Mouse (Mus musculus) kidney, adult 18-20 months (tissue): ENCODE data around the gene Xrcc5.

Experiments
- DNase-seq: peaks from one replicate; pipeline ENCODE4 v3.0.0; 2021

Gene Xrcc5

GRCm38 (mm10) chr1:72399720-72400401 is 92.6 kb downstream of the Xrcc5 start:
- DNase-seq: no peak

DNA sequence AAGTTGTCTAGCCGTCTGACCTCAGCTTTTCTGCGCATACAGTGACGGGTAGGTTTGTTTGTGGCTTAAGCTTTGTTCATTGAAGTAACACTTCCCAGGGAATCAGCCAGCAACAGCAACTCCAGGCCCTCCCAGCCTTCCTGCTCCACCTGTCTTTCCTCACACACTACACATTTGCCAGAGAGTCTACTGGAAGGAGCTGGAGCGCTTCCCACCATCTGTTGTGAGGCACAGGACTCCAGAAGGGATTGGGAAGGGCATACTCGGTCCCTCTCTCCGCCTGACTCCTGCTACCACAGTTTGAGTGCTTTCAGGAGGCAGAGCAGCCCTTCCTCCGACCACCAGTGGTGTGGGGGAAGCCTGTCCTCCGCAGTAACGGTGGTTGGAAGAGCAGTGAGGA is 93.4 kb downstream of the Xrcc5 start:
- no peak for DNase-seq

GRCm38 (mm10) chr1:72401331-72402069 is 94.3 kb downstream of the Xrcc5 start:
- no peak for DNase-seq

DNA sequence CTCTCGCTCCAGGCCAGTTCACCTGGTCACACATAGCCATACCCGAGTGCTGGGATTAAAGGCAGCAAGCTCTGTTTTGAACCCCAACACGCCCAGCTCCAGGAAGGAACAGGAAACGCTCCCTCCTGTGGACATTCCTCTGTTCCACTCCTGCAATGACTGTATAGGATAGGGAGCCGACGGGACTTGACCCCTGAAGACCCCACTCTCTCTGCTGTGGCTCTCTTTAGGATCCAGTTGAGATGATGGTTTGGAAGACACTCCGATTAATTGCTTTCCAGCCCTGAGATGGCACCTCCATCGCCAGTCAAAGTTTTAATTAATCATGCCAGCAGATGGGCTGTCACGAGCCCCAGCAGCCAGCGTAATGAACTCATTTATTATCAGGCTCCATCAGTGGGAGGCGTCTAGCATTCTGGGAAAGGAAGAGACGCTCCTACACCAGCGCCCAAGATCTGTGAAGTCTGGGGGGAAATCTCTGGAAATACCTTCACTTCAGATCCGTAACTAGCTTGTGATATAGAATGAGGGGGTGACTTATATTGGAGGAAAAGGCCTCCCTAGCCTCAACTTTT is 99.4 kb downstream of the Xrcc5 start:
- DNase-seq: no peak

GRCm38 (mm10) chr1:72409936-72410335 is 102.7 kb downstream of the Xrcc5 start:
- DNase-seq: no peak

DNA sequence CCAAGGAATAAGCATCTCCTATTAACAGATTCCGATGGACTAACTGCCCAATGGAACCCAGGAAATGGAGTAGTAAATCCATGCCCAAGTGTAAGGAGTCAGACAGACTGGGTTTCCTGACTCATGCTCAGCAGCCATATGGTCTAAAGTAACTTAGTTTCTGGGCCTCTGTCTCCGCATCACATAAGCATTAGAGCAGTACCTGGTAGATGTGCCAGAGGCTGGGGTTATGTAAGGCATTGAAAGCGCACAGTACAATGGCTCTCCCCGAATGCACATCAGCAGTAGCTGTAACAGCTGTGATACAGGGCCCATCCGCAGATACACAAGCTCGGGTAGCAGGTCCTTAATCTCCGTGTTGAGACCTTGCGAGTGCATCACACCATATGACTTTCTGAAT is 103.9 kb downstream of the Xrcc5 start:
- no peak for DNase-seq

DNA sequence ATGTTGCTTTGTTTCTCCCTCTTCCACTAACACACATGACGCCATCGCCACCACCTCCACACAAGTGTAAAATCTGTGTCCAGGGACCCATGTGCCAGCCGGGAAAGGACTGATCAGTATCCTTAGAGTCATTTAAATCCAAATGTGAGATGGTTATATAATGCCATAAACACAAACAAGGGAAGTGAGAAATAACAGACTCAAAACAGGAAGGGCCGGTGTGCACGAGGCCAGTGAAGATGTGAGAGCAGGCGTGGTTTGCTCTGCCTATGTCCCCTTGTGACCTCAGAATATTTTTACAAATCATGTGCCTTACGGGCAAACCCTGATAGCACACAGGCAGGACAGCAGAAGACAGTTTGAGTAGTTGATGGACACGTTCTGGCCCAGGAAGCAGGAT is 106.0 kb downstream of the Xrcc5 start:
- no peak for DNase-seq

DNA sequence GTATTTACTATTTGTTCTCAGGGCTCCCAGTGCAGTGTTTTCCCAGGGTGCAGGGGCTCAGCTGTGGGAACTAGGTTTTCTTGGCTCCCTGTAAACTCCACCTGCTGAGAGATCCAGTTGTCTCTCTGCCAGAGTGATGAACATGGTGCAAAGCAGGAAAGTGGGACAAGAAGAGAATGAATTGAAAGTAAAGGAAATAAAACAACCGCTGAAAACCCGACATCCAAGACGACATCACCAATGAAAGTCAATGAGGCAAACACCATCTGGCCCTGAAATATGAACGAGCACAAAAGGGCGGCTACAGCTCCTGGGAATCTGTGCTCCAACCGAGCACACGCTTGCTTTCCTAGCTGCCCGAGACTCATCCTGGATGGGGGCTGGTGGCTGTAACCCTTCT is 106.9 kb downstream of the Xrcc5 start:
- no peak for DNase-seq

DNA sequence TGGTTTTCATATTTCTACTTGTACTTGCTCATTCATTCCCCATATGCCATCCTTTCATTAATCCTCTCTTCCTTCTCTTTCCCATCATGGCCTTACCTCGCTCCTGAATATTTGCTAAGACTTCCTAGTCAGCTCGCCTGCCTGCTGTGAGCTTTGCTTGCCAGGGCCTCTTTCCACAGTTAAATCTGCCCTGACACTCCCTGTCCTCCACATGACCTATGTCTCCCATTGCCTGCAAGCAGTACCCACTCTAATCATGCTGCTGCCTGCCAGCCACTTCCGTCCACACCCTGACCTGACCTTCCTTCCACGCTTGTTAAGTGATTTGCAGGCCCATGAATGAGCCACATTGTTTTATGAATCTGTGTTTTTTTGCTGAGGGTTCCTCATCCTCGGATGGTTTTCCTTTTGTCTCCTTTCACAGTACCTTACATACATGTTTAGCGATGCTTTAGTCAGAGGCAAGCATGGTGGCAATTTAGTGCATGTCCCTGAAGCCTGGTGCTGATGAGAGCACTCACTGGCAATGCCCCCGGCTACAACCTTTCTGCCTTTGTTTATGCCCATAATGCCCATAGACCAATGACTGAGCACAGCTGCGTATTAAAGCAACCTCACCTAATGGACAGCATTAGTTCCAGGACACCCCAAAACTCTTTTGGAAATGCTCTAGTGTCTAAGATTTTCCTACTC is 107.5 kb downstream of the Xrcc5 start:
- no peak for DNase-seq

GRCm38 (mm10) chr1:72418744-72419655 is 111.8 kb downstream of the Xrcc5 start:
- no peak for DNase-seq

- no peak for DNase-seq
Measured at GRCm38 (mm10) chr1:72420220-72420619, 113.0 kb downstream of the Xrcc5 start.

DNA sequence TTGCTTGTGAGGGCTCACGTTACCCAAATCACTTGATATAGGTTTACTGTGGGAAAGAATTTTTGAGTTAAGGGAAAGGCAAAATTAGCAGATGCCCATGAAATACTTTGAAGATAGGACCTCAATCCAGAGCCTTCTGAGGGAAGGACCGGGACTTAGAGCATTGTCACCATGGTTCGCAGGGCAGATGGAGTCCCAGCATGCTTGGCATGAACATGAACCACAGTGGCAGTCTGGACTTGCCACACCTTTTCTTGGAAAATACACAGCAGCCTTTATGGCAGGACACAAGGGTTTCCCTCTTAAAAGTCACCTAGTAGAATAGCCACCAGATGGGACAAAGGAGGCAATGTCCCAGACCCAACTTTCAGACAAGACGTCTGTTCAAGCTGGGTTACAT is 114.9 kb downstream of the Xrcc5 start:
- no peak for DNase-seq

DNA sequence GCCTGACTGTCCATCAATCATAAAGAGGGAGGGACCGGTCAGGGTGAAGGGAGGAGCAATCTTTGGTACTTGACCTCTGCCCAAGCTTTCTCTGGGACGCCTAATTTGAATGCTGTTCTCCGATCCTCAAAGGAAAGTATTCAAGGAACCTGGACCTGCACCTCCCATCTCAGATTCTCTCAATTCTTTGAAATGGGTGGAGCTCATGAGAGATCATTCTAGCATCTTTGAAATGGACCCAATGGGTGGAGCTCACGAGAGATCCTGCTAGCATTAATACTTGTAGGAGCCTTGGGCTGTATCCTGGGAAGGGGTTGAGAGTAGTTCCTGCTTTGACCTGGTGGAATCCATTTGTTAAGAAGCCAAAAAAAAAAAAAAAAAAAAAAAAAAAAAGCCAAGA is 119.2 kb downstream of the Xrcc5 start:
- no peak for DNase-seq

DNA sequence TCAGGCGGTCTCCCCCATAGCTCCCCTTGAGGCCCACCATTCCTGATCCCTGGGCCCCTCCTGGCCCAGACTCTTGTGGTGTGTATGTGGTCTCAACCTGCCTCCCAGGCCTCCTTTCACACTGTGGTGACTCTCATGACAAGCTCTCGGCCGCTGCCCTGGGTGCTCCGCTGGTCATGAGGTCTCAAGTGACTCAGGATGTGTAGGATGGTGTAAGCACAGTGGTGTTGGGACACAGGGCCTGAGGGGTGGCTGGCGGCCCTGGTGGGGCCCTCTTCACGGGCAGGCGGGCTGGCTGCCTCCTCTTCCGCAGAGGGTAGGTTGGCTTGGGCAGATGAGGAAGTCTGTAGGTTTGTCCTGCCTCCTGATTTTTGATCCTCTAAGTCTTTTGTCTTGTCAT is 121.3 kb downstream of the Xrcc5 start:
- no peak for DNase-seq

DNA sequence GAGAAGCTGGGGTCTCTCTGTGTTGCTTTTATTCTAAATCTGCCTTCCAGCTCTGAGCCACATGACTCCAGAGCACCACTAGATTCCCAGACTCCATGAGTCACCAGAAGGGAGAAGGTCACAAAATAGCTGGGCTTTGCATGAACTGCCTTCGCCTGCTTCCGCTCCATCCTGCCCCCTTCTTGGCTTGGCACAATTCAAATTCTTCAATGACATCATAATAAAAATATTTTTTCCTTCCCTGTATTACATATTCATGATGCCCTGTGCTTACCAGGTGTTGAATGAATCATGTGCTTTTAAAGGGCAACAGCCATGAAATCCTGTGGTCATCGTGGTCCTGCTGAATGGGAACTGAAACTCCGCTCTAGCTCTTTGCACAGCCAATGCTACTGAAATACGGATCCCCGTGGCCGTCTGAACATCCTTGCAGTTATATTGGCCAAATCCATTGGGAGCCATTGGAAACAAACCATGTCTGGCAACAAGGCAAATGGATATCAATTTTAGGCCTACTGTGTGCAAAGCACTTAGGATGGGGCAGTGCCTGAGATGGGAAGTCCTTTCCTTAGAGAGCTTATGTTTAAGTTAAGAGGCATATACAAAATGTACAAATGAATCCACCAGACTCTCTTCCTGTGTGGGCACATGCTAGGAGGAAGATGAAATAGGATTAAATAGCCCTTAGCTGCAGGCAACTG is 122.0 kb downstream of the Xrcc5 start:
- no peak for DNase-seq

DNA sequence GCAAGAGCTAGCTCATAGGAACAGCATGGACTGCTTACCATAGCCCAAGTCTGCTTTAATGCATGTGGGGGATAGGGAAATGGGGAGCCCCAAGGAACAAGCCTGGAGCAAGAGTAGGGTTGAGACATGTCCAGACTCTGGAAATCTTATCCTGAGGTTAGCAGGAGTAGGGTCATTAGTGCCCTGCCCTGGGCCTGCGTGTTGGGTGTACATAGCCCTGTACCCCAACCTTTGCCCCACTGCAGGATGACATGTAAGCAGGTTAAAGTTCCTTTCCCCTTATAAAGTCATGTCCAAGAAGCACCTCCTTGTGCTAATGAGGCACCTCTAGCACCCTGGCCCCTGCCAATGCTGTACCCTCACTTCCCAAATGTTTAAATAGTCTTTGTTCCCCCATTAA is 125.4 kb downstream of the Xrcc5 start:
- DNase-seq: no peak

- DNase-seq: no peak
Measured at GRCm38 (mm10) chr1:72434510-72434909, 127.3 kb downstream of the Xrcc5 start.

DNA sequence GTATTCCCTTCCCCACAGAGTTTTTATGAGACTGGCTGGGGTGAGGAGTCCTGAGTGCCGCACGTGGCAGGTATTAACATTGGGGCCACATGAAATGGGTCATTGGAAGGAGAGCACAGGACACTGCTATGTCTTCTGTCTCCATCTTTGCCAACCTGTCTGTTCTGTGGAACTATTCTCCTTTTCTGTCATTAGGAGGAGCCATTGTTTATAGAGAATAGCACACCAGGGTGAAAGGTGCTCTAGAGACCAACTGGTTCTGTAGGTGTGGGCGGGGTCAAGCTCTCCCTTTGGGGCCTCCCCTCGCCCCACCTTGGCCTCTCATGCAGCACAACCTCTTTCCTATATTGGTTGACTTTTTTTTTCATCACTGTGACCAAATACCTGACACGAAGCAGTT is 129.7 kb downstream of the Xrcc5 start:
- no peak for DNase-seq

GRCm38 (mm10) chr1:72439146-72439545 is 131.9 kb downstream of the Xrcc5 start:
- DNase-seq: no peak

DNA sequence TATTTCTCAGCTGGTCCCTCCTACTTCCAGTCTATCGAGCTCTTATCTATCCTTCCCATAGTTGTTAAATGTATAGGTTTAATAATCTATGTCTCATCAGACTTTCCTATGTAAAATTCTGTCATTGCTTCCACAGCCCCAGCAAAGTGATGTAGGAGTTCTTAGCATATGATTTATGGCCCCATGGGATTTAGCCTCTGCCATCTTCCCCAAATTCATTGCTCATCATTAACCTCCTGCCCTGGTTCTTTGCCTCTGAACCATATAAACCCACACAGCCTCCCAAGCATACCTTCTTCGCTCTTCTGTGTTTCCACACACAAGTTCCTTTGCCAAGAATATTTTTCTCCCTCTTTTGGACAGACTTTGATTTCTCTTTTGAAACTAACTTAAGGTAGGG is 135.5 kb downstream of the Xrcc5 start:
- no peak for DNase-seq
